Mouse (Mus musculus): Measurements from ENCODE around the gene H1fx.
"Not testable (repeated sequence)": the region's sequence is repeated elsewhere in the genome, so short reads cannot be mapped to it uniquely, and the experiment has no call there.

The H1fx gene

DNA sequence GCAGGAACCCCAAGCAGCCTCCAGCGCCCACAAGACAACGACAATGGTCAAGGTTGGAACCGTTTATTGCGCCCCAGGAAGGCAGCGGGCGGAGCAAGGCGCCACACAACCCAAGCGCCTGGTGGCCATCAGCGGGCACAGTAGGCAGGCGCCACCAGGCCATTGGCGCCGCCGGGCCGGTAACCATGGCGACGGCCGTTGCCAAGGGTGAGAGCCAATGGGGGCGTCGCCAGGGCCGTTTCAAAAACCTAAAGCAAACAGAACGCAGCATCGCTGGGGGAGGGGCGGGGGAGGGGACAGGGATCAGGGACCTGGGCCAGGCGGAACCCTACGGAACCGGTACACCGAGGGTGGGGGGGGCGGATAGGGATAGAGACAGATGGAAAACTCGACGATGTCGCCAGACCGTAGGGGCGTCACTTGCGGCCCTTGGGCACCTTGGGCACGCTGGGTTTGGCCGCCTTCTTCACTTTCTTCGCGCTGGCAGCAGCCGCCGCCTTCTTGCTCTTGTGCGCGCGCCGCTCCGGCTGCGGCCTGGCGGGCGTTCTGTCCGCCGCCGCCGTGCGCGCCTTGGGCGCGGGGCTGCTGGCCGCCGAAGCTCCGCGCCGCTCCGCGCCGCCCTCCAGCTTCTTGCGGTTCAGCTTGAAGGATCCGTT lies 935 bp downstream of the H1fx start:
- DNase-seq, result peak; percentile 73

DNA sequence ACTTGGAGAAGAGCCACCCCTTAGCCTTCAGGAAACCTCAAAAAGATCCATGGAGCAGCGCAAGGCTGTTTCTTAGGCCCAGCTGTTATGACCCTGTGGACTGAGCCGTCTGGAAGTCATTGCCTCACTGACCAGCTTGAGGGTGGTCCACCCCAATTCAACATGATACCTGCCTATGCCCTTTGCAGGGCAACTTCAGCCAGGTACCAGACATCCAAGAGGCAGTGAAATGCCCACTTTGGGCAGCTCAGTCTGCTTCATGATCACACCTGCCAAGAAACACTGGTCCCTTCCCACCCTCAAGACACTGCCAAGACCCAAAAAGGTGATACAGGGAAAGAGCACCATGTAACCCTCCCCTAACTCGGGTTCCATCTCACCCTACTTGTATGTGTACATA lies 1.7 kb downstream of the H1fx start:
- no peak for DNase-seq

DNA sequence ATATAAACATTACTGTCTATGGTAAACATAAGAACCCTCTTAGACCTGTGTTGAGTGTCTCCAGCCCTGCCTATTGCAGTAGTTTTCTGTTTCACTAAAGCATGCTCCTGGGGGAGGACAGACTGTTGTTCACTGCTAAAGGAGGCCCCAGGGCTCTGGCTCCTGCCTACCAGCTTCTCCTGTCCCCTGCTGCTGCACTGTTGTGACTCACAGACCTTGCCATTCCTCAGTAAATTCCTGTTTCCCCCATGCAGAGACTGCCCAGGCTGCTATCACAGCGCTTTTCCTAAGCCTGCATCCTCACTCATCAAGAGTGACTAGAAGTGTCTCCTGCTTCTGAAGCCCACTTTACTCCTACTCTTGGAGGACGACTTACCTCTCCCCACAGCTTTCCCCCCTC lies 11.4 kb downstream of the H1fx start:
- no peak for DNase-seq

DNA sequence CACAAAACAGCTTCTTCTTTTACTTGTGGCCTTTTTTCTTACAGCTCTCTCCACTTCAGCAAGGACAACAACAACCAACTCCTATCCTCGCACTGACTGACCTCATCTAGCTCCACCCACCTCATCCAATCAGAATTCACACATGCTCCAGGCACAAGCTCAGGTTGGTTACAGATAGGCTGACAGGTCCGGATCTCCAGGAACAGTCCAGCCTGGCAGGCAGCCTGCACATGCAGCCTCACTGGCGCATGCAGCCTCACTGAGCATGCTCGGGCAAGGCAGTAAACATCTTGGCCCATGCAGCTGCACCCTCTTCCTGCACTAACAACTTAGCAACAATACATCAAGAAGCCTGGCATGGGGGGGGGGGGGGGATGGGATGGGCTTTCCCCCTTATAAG lies 19.0 kb downstream of the H1fx start:
- not testable (repeated sequence) for DNase-seq

DNA sequence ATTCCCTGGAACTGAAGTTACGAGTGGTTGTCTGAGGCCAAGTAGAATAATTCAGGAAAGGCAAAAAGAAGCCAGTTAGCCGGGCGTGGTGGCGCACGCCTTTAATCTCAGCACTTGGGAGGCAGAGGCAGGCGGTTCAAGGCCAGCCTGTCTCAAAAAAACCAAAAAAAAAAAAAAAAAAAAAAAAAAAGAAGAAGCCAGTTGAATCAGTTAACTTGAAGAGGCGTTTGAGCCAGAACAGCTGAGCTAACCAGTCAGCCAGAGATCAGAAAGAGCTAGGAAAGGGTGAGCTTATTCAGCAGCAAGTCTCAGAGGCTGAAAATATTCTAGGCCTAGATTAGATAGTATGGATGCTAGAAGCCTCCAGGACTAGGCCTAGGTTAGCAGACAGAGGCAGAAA lies 39.3 kb downstream of the H1fx start:
- DNase-seq, result no peak

DNA sequence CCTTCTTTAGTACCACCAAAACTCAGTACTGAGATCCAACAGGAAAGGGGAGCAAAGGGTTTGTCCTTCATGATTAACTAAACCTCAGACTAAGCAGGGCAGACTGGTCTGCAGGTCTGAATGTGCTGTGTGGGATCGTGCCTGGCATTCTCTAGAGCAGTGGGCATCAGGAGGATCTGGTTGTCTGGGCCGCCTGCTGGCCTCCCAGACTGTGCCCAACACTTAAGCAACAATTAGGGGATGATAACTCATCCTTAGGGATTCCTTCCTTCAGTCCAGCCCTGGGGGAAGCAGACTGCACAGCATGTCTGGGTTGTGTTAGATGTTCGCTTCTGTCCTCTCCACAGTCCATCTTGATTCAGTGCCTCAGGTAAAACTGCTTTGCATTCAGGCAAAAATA lies 42.5 kb downstream of the H1fx start:
- no peak for DNase-seq

DNA sequence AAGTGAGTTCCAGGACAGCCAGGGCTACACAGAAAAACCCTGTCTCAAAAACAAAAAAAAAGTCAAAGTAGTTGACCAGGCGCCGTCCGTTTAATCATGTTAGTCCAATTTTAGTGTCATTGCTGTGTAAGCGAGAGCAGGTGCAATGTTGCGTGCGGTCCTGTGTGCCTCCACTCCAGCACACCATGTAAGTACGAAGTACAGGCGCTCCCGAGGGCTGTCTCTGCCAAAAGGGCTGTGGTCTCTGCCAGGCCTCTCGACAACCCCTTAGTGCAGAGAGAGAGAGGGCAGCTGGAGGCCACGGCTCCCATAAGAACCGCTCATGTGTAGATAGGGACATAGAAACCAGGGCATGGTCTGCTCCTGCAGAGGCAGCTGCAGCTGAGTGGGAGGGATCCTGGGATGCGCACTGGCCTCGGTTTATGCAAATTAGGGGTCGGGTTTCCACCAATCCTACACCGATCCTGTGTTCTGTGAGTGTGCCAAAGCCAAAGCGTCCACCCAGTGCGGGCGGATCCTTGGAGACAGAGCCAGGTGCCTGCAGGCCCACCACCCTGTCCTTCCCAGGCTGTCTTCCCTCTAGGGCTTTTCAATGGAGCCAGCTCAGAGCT lies 44.2 kb downstream of the H1fx start:
- DNase-seq, result peak; percentile 3

DNA sequence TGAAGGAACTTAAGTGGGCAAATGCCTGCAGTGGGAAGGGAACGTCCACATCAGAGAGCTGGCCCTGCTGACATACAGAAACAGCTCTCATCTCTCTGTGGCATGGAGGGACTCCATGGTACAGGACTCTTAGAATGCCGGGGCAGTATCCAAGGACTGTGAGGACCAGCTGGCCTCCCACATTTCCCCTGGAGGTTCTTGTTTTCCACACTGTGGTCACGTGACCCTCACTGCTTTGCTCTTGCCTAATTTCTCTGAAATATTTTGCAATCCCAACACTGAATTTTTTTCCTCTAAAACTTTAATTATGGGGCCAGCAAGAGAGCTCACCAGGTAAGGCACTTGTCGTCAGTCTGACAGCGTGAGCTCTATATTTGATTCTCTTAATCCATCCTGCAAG lies 46.4 kb downstream of the H1fx start:
- peak; percentile 13 for DNase-seq
